Mouse (Mus musculus) neutrophil, adult 65 days (primary cell): ENCODE data around the gene Tgm5. TPM values are rescaled to one million over a fixed set of nuclear protein-coding genes. Genes with fewer than 3 reads are reported as not detected.

Experiments
- total RNA-seq: library from RNA; stranded (reverse); gene quantifications from 2 replicates; pipeline ENCODE4 v1.2.4, GENCODE M21; 2023

Gene Tgm5
- total RNA-seq = not detected in 2 replicates

GRCm38 (mm10) chr2:121085480-121086185 lies at the start of gene Tgm5:
Gene Tgm5, minus strand, starts transcription at chr2:121085841.

DNA sequence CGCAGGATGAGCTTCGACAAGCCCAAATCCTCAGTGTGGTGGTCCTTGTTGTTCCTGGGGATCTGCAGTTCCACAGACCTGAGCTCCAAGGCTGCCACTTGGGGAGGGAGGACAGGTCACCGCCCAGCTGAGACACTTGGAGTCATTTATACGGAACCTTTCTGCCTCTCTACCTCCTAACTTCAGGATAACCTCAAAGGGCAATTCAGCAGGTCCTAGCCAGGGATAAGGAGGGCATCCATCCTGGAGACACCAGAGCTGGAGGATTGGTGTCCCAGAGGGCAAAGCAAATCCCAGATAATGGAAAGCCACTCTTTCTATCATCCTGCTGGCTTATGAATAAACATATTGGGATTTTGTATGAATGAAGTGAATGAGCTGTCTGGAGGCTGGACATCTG lies 24.1 kb upstream of the Tgm5 start, which contains the start of gene Tgm7:
Gene Tgm7, minus strand, starts transcription at position 101 of the 400 bp plus-strand sequence.

DNA sequence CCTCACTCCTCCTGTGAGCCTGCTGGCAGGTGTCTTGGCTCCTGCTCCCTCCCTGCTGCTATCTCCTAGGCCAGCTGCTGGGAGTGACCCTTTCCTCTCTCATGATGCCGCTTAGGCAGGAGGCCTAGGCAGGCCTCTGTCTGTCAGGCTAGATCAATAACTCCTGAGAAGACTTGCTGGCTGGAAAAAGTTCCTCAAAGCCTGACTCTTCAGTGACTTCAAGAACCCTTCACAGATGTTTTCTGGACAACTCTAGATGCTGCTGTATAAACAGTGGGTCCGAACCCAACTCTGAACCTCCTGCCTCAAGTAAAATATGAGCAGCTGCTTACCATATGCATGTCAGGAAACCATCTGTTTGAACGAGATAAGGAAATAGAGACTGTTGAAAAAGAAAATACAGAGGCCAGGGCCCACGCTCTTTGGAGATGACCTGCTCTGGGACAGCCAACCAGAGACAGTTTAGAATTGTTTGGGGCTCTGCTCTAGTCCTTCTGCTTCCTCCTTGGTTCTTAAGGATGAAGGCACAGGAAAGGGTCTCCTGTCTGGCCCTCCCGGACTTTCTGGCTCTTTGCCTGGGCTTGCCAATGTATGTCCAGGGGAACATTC lies 48.8 kb downstream of the Tgm5 start, which contains the start of gene Epb42:
Gene Epb42, minus strand, starts transcription at position 340 of the 609 bp plus-strand sequence.

DNA sequence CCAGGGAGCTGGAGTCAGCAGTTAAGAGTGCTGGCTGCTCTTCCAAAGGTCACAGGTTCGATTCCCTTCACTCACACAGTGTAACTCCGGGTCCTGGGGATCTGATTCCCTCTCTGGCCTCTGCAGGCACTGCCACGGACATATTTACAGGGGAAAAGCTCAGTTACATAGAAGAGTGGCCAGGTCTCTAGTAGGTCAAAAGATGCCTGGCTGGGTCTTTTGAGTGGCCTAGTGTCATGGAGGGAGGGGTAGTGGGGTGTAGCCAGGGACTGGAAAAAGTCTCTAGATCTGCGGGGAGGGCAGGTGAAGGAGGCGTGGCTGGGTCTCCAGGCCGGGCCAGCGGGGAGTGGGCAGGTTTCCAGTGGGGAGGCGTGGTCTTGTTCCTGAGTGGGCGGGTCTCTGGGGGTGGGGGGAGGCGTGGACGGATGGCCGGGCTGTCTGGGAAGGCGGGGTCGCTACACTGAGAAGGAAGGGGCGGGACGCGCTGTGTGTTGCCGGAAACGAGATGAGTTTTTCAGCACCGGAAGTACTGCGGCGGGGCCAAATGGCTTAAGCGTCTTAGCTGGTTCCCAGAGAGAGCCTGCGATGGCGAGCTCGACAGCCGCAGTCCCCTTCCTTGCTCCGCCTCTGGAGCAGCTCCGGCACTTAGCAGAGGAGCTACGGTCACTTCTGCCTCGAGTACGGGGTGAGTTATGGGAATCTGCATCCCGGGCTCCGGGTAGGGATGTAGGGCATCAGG lies 77.5 kb downstream of the Tgm5 start, which contains the start of gene Ccndbp1:
Gene Ccndbp1, plus strand, starts transcription at position 479 of the 739 bp plus-strand sequence.

Other genes with a start within 250 kb of the Tgm5 start
- 14.9 and 23.1 TPM in 2 replicates for gene Cdan1, start 235.7 kb downstream of the Tgm5 start, total RNA-seq
- gene Ttbk2, start 235.2 kb downstream of the Tgm5 start, total RNA-seq = 4.1 and 7.5 TPM in 2 replicates
- 26.6 and 38.8 TPM in 2 replicates for gene Ubr1, start 115.1 kb downstream of the Tgm5 start, total RNA-seq
- 8.8 and 10.1 TPM in 2 replicates for gene Tmem62, start 108.8 kb downstream of the Tgm5 start, total RNA-seq
- gene Ccndbp1, start 77.4 kb downstream of the Tgm5 start, total RNA-seq = 70.8 and 83.1 TPM in 2 replicates
- gene Epb42, start 48.8 kb downstream of the Tgm5 start, total RNA-seq = 0.28 and 1.7 TPM in 2 replicates
- not detected in 2 replicates for gene Tgm7, start 24.0 kb upstream of the Tgm5 start, total RNA-seq
- gene Adal, start 54.6 kb upstream of the Tgm5 start, total RNA-seq = 2.3 and 2.4 TPM in 2 replicates
- 4.1 and 7.0 TPM in 2 replicates for gene Lcmt2, start 54.8 kb upstream of the Tgm5 start, total RNA-seq
- gene Tubgcp4, start 84.8 kb upstream of the Tgm5 start, total RNA-seq = 29.3 and 37.9 TPM in 2 replicates
- 43.5 and 43.8 TPM in 2 replicates for gene Zscan29, start 85.3 kb upstream of the Tgm5 start, total RNA-seq
- gene Trp53bp1, start 185.6 kb upstream of the Tgm5 start, total RNA-seq = 31.7 and 41.2 TPM in 2 replicates
- gene Map1a, start 203.8 kb upstream of the Tgm5 start, total RNA-seq = 0.06 and 0.11 TPM in 2 replicates